Mouse (Mus musculus): Measurements from ENCODE around the gene Snrnp200. TPM values are rescaled to one million over a fixed set of nuclear protein-coding genes. Genes with fewer than 3 reads are reported as not detected.
"Not testable (repeated sequence)": the region's sequence is repeated elsewhere in the genome, so short reads cannot be mapped to it uniquely, and the experiment has no call there.

The Snrnp200 gene
- total RNA-seq, 4 experiments from 2014 or later: 48.9 to 54.3 (median 50.6) TPM

DNA sequence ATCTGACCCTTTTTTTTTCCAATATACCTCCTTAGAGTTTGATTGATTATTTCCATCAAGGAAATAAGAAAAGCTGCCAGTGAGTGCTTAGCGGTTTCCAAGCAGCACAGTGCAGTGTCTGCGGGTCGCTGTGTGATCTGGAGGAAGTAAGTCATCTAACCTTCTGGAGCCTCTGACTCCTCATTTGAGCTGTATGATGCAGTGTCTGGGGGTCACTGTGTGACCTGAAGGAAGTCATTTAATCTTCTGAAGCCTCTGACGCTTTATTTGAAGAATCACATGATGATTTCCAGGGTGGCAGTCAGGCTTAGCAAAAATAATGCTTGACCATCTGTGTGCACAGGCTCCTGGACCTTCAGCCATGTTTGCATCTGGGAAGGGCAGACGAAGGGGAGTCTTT, 44.6 kb downstream of the Snrnp200 start:
- DNase-seq (ENCODE audit: low spot score in 2 of 2): no peak

GRCm38 (mm10) chr2:127254604-127255134, 46.5 kb downstream of the Snrnp200 start:
- DNase-seq (ENCODE audit: low spot score in 2 of 2): no peak

DNA sequence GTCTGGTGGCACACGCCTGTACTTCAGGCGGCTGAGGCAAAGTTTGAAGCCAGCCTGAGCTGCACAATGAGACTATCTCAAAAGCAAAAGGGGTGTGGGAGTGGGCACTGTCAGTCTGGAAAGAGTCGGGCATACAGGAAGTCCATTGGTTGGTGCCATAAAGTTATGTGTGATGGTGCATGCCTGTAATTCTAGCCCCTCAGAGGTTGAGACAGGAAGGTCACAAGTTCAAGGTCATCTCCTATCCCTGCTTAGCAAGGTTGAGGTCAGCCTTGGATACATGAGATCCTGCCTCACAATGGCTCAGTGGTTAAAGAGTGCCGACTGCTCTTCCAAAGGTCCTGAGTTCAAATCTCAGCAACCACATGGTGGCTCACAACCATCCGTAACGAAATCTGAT, 47.1 kb downstream of the Snrnp200 start:
- DNase-seq (ENCODE audit: low spot score in 2 of 2): no peak

- DNase-seq (ENCODE audit: low spot score in 2 of 2): peak in 1 of 2 experiments; percentile 25
Observed at GRCm38 (mm10) chr2:127259340-127259739, 51.2 kb downstream of the Snrnp200 start.

DNA sequence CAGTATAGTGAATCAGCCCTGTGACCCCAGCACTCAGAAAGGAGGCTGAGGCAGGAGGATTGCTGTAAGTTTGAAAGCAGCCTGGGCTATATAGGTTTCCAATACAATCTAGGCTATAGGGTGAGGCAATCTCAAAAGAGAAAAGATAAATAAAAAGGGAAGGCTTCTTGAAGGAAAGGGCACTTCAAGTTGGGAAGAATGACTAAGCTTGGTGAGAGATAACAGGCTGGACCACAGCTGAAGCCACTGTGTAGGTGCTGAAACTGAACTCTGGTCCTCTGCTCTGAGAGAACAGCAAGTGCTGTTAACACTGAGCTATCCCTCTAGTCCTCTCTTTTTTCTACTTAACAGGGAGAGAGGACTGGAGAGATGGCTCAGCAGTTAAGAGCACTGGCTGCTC, 54.3 kb downstream of the Snrnp200 start:
- DNase-seq (ENCODE audit: low spot score in 2 of 2): no peak

DNA sequence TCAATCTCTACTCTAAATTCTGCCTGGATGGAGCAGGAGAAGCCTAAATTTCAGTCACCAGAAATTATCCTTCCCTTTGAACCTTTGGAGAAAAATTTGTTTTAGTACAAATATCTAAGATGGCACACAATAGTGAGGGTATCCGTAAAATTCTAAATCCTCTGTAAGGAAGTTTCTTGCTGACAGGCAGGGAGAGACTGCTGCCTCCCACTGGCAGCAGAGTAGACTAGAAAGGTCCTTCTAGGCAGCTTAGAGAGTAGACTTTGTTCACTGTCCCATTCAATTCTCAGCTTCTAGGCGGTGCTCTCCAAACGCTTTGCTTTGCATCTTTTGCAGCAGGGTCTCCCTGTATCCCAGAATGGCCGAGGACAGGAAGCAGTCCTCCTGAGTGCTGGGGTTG, 59.7 kb downstream of the Snrnp200 start:
- no peak for DNase-seq (ENCODE audit: low spot score in 2 of 2)

DNA sequence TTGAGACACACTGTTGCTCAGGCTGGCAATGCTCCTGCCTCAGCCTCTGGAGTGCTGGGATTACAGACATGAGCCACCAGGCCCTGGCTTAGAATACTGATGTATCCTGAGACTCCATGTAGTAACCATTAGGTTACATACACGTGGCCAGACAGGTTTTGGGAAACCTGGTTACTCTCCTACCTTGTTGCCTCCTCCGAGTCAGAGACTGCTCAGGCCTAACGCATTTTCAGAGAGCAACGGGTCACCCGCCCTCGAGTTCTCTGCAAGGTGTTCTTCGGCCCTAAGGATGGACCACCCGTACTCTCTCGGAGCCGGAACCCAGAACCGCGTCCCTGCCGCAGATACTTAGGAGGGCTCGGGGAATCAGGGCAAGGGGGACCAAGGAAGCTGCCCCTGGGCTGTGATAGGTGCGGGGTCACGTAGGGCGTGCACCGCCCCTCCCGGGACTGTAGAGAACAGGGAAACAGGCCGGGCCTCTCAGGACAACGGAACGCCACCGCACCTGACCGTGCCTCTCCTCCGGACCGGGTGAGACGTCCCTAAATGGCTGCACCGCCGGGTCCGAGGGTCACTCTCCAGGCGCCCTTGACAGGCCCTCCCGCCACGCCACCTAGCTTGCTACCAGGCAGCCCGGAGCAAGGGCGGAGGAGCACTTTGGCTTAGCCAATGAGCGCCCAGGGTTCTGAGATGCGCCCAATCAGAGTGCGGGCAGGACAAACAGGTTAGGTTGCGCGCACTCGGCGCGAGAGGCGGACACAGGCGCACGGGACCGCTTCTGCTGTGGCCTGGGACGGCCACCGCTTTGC, 61.5 kb downstream of the Snrnp200 start, which contains the start of gene Stard7:
Stard7 (plus strand) TSS at position 728 of the 809 bp plus-strand sequence.
- peak; percentile 94 to 97 for DNase-seq (ENCODE audit: low spot score in 2 of 2)

- peak; percentile 73 to 85 for DNase-seq (ENCODE audit: low spot score in 2 of 2)
Observed at GRCm38 (mm10) chr2:127270300-127271041, 62.3 kb downstream of the Snrnp200 start.

- no peak for DNase-seq (ENCODE audit: low spot score in 2 of 2)
Observed at GRCm38 (mm10) chr2:127271042-127271515, 62.9 kb downstream of the Snrnp200 start.

DNA sequence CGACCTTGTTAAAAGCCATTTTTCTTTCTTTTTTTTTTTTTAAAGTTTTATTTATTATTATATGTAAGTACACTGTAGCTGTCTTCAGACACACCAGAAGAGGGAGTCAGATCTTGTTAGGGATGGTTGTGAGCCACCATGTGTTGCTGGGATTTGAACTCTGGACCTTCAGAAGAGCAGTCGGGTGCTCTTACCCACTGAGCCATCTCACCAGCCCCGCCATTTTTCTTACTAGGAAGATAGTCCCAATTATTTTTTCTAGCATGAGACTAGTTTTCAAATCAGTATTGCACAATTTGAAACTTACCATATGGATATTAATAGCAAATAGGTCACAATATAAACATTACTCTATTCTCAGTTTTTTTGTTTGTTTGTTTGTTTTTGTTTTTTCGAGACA, 63.9 kb downstream of the Snrnp200 start:
- not testable (repeated sequence) for DNase-seq (ENCODE audit: low spot score in 2 of 2)

GRCm38 (mm10) chr2:127272806-127273205, 64.6 kb downstream of the Snrnp200 start:
- DNase-seq (ENCODE audit: low spot score in 2 of 2): no peak

- DNase-seq (ENCODE audit: low spot score in 2 of 2): peak in 1 of 2 experiments; percentile 32
Observed at GRCm38 (mm10) chr2:127274590-127274989, 66.4 kb downstream of the Snrnp200 start.

DNA sequence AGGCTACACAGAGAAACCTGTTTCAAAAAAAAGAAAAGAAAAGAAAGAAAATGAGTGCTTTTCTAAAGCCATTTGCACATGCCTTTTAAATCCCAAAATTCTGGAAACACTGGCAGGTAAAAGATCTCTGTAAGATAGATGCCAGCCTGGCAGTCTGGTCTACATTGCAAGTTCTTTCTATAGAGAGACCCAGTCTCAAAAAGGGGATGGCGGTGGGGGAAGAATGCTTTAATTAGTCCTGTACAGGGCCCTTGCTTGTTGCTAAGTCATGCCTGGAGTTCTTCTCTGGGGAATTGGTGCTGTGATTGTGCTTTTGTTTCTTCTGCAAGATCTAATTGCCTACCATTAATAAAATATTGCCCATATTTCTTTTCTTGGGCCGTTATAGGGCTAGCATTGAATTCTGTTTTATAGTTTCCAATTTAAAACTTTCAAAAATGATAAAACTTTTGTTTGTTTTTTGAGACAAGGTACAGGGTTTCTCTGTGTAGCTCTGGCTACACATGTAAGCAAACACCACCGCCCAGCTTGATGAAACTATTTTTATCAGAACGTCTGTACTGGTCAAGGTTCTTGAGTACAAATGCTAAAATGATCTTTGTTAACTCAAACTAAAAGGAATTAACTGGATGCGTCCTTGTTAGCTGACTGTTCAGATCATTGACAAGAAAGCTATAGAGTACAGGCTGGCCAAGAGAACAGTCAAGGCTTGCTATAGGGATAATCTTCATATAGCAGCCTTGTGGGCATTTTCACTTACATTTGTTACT, 67.5 kb downstream of the Snrnp200 start:
- no peak for DNase-seq (ENCODE audit: low spot score in 2 of 2)

- no peak for DNase-seq (ENCODE audit: low spot score in 2 of 2)
Observed at GRCm38 (mm10) chr2:127278162-127278561, 70.0 kb downstream of the Snrnp200 start.

Other genes starting within 250 kb of the Snrnp200 start
- 10 to 100 TPM in 1 of 4 experiments, 1 to 10 TPM in 3; 9.0 to 12.1 (median 9.2) TPM for gene Ap4e1, start 199.7 kb upstream of the Snrnp200 start, total RNA-seq (2022)
- gene Blvra, start 137.7 kb upstream of the Snrnp200 start, total RNA-seq (2022): 10 to 100 TPM; 10.7 to 14.8 (median 12.1) TPM
- gene Ncaph, start 74.4 kb upstream of the Snrnp200 start, total RNA-seq (2022): 1 to 10 TPM in 2 of 4 experiments, under 1 TPM in 2; 0.44 to 1.2 (median 0.81) TPM
- 1 to 10 TPM; 3.3 to 4.8 (median 4.1) TPM for gene Itpripl1, start 64.9 kb upstream of the Snrnp200 start, total RNA-seq (2022)
- under 1 TPM; 0.36 to 0.90 (median 0.51) TPM for gene 1810024B03Rik, start 106 bp upstream of the Snrnp200 start, total RNA-seq (2022)
- gene Ciao1, start 39.4 kb downstream of the Snrnp200 start, total RNA-seq (2022): 10 to 100 TPM; 48.9 to 57.8 (median 54.9) TPM
- gene Tmem127, start 39.5 kb downstream of the Snrnp200 start, total RNA-seq (2022): 10 to 100 TPM; 21.1 to 27.7 (median 25.2) TPM
- 100 to 1,000 TPM; 108 to 119 (median 116) TPM for gene Stard7, start 61.8 kb downstream of the Snrnp200 start, total RNA-seq (2022)
- 1 to 10 TPM in 3 of 4 experiments, under 1 TPM in 1; 0.44 to 1.4 (median 1.1) TPM for gene Dusp2, start 127.8 kb downstream of the Snrnp200 start, total RNA-seq (2022)
- gene Astl, start 130.3 kb downstream of the Snrnp200 start, total RNA-seq (2022): not detected
- gene Adra2b, start 154.8 kb downstream of the Snrnp200 start, total RNA-seq (2022): under 1 TPM; 0.41 to 0.83 (median 0.50) TPM
- not detected for gene Gpat2, start 216.8 kb downstream of the Snrnp200 start, total RNA-seq (2022)
- gene Fahd2a, start 236.2 kb downstream of the Snrnp200 start, total RNA-seq (2022): 10 to 100 TPM; 17.6 to 24.4 (median 20.8) TPM

Data from gastrocnemius, adult 8-10 months (tissue).